Mouse (Mus musculus) hindbrain, embryonic 16.5 days (tissue): ENCODE data around the gene Dhx9. TPM values are rescaled to one million over a fixed set of nuclear protein-coding genes. Genes with fewer than 3 reads are reported as not detected.
"Not testable (repeated sequence)": the region's sequence is repeated elsewhere in the genome, so short reads cannot be mapped to it uniquely, and the experiment has no call there.

Experiments used
- ATAC-seq: fragments of 200-750 bp; cut with Nextera tagmentation; 2 replicates; pipeline ENCODE4 v1.8.0; 2017; ENCODE audit warnings: moderate TSS enrichment, moderate library complexity
- H3K27ac ChIP-seq: fragments of 300-500 bp; sonication (generic); 2 replicates; pipeline ENCODE4 v1.5.1; 2014; ENCODE audit warnings: low read depth, mild to moderate bottlenecking, control low read depth, low read length, moderate library complexity
- H3K27me3 ChIP-seq: fragments of 300-500 bp; sonication (generic); replicated peaks from 2 replicates; pipeline ENCODE4 v1.6.1; 2014; ENCODE audit warnings: low read length; ENCODE audit not compliant: control insufficient read depth, insufficient read depth
- H3K36me3 ChIP-seq: fragments of 300-500 bp; sonication (generic); 2 replicates; pipeline ENCODE4 v1.6.1; 2014; ENCODE audit warnings: mild to moderate bottlenecking, low read length, moderate library complexity, mixed read lengths; ENCODE audit not compliant: control insufficient read depth, insufficient read depth
- H3K4me1 ChIP-seq: fragments of 300-500 bp; sonication (generic); 2 replicates; pipeline ENCODE4 v1.6.1; 2014; ENCODE audit warnings: low read depth, low read length; ENCODE audit not compliant: control insufficient read depth, insufficient read depth
- H3K4me2 ChIP-seq: fragments of 300-500 bp; sonication (generic); 2 replicates; pipeline ENCODE4 v1.6.1; 2014; ENCODE audit warnings: mild to moderate bottlenecking, low read length, control low read depth, moderate library complexity
- H3K4me3 ChIP-seq: fragments of 300-500 bp; sonication (generic); 2 replicates; pipeline ENCODE4 v1.5.1; 2014; ENCODE audit warnings: mild to moderate bottlenecking, low read length, control low read depth, moderate library complexity
- H3K9ac ChIP-seq: fragments of 300-500 bp; sonication (generic); 2 replicates; pipeline ENCODE4 v1.6.1; 2014; ENCODE audit warnings: low read depth, mild to moderate bottlenecking, control low read depth, low read length, moderate library complexity
- H3K9me3 ChIP-seq: fragments of 300-500 bp; sonication (generic); 2 replicates; pipeline ENCODE4 v1.6.1; 2014; ENCODE audit warnings: mild to moderate bottlenecking, low read length, moderate library complexity; ENCODE audit not compliant: control insufficient read depth
- WGBS: fragments of 180-500 bp; shearing (Covaris S2); extraction: QIAGEN DNeasy Blood & Tissue Kit; methylation state at CpG from one replicate; pipeline ENCODE4 v1.1.7; 2014; 5-methylcytosine and 5-hydroxymethylcytosine counted together
- polyA plus RNA-seq: library from polyadenylated mRNA; unstranded; fragments of >200 nt; fragmentation: Nextera tagmentation; extraction: Ambion mirVana; gene quantifications from 2 replicates; pipeline ENCODE4 v1.2.1, GENCODE M21; 2015

Gene Dhx9
- polyA plus RNA-seq, 1 experiment from 2014 or later: 22.2 TPM

- Histone ChIP-seq H3K27ac (no peak overlapping the region), H3K4me2 (no peak overlapping the region), H3K36me3 (no peaks in the 10 kb centered on the region), H3K4me1 (peaks cover 15% of the 10 kb centered on the region), H3K9me3 (no peaks in the 10 kb centered on the region), H3K27me3 (no peaks in the 10 kb centered on the region), H3K9ac (no peak overlapping the region), H3K4me3 (no peak overlapping the region)
- WGBS: 56% methylated on average over 2 of the region's 2 CpGs
- no peak for ATAC-seq
Measured at GRCm38 (mm10) chr1:153489540-153489939, 2.1 kb upstream of the Dhx9 start.

- Histone ChIP-seq H3K9ac (no peak overlapping the region), H3K9me3 (no peaks in the 10 kb centered on the region), H3K36me3 (no peaks in the 10 kb centered on the region), H3K27ac (no peak overlapping the region), H3K4me3 (no peak overlapping the region), H3K4me2 (no peak overlapping the region), H3K27me3 (no peaks in the 10 kb centered on the region), H3K4me1 (peaks cover 19% of the 10 kb centered on the region)
- no peak for ATAC-seq
- 49% methylated on average over 7 of the region's 7 CpGs for WGBS
Measured at GRCm38 (mm10) chr1:153489132-153489531, 1.7 kb upstream of the Dhx9 start.

- Histone ChIP-seq H3K36me3 (no peaks in the 10 kb centered on the region), H3K27me3 (no peaks in the 10 kb centered on the region), H3K9me3 (no peaks in the 10 kb centered on the region), H3K4me1 (peaks cover 24% of the 10 kb centered on the region), H3K27ac (peak overlapping the region; percentile 91), H3K4me2 (peak overlapping the region; percentile 93), H3K9ac (peak overlapping the region; percentile 97), H3K4me3 (peak overlapping the region; percentile 92)
- WGBS: under 1% methylated on average over 48 of the region's 64 CpGs
- ATAC-seq: peak; percentile 83
Measured at GRCm38 (mm10) chr1:153486767-153487499, 527 bp downstream of the Dhx9 start.

- Histone ChIP-seq H3K4me2 (peak overlapping the region; percentile 93), H3K4me3 (peak overlapping the region; percentile 92), H3K4me1 (peaks cover 24% of the 10 kb centered on the region), H3K9ac (peak overlapping the region; percentile 97)
- not testable (repeated sequence) for ATAC-seq, H3K27me3 ChIP-seq, H3K27ac ChIP-seq, H3K9me3 ChIP-seq, H3K36me3 ChIP-seq
- 7% methylated on average over 6 of the region's 6 CpGs for WGBS
Measured at GRCm38 (mm10) chr1:153486120-153486519, 1.3 kb downstream of the Dhx9 start.

GRCm38 (mm10) chr1:153485201-153485796, 2.2 kb downstream of the Dhx9 start:
- no peaks in the 10 kb centered on the region for H3K27me3 ChIP-seq
- no peak overlapping the region for H3K9ac ChIP-seq
- 41% methylated on average over 2 of the region's 2 CpGs for WGBS
- no peak for ATAC-seq
- H3K4me1 ChIP-seq: peaks cover 24% of the 10 kb centered on the region
- H3K27ac ChIP-seq: no peak overlapping the region
- peak overlapping the region; percentile 25 for H3K4me3 ChIP-seq
- H3K9me3 ChIP-seq: no peaks in the 10 kb centered on the region
- peak overlapping the region; percentile 93 for H3K4me2 ChIP-seq
- H3K36me3 ChIP-seq: peaks cover 9% of the 10 kb centered on the region

- peaks cover 32% of the 10 kb centered on the region for H3K36me3 ChIP-seq
- no peak overlapping the region for H3K4me3 ChIP-seq
Measured at GRCm38 (mm10) chr1:153481025-153481412, 6.4 kb downstream of the Dhx9 start.

GRCm38 (mm10) chr1:153480386-153481024, 7.0 kb downstream of the Dhx9 start:
- no peaks in the 10 kb centered on the region for H3K27me3 ChIP-seq
- H3K27ac ChIP-seq: no peak overlapping the region
- no peak overlapping the region for H3K9ac ChIP-seq
- H3K9me3 ChIP-seq: no peaks in the 10 kb centered on the region
- peaks cover 18% of the 10 kb centered on the region for H3K4me1 ChIP-seq
- H3K4me2 ChIP-seq: no peak overlapping the region
- peaks cover 32% of the 10 kb centered on the region for H3K36me3 ChIP-seq
- WGBS: 54% methylated on average over 1 of the region's 1 CpGs
- no peak overlapping the region for H3K4me3 ChIP-seq
- no peak for ATAC-seq

More at GRCm38 (mm10) chr1:153481025-153481412, 6.4 kb downstream of the Dhx9 start:
- H3K4me1 ChIP-seq: peaks cover 21% of the 10 kb centered on the region
- H3K9me3 ChIP-seq: no peaks in the 10 kb centered on the region
- no peak overlapping the region for H3K4me2 ChIP-seq
- 73% methylated on average over 1 of the region's 1 CpGs for WGBS
- no peak overlapping the region for H3K27ac ChIP-seq
- no peak for ATAC-seq
- no peaks in the 10 kb centered on the region for H3K27me3 ChIP-seq
- H3K9ac ChIP-seq: no peak overlapping the region

- H3K9me3 ChIP-seq: no peaks in the 10 kb centered on the region
- H3K4me1 ChIP-seq: peaks cover 6% of the 10 kb centered on the region
- no peak overlapping the region for H3K4me2 ChIP-seq
- no peak overlapping the region for H3K9ac ChIP-seq
- no peaks in the 10 kb centered on the region for H3K27me3 ChIP-seq
- 77% methylated on average over 1 of the region's 1 CpGs for WGBS
- no peak overlapping the region for H3K27ac ChIP-seq
- no peak for ATAC-seq
- peaks cover 35% of the 10 kb centered on the region for H3K36me3 ChIP-seq
- no peak overlapping the region for H3K4me3 ChIP-seq
Measured at GRCm38 (mm10) chr1:153479296-153479695, 8.2 kb downstream of the Dhx9 start.

GRCm38 (mm10) chr1:153461796-153462195, 25.7 kb downstream of the Dhx9 start:
- H3K4me2 ChIP-seq: no peak overlapping the region
- H3K36me3 ChIP-seq: peaks cover 47% of the 10 kb centered on the region
- H3K27me3 ChIP-seq: no peaks in the 10 kb centered on the region
- no peaks in the 10 kb centered on the region for H3K9me3 ChIP-seq
- no peak for ATAC-seq
- no peak overlapping the region for H3K27ac ChIP-seq
- no peak overlapping the region for H3K9ac ChIP-seq
- H3K4me1 ChIP-seq: no peaks in the 10 kb centered on the region
- no peak overlapping the region for H3K4me3 ChIP-seq
- 89% methylated on average over 1 of the region's 1 CpGs for WGBS
